Mouse (Mus musculus) cerebellum, adult 2 months (tissue): Measurements from ENCODE around the gene Dusp1. TPM values are rescaled to one million over a fixed set of nuclear protein-coding genes. Genes with fewer than 3 reads are reported as not detected.

Experiments
- DNase-seq, 2 experiments: peaks; one replicate each; pipeline ENCODE4 v3.0.0; 2021
- H3K27ac ChIP-seq: fragments of 200-500 bp; 2 replicates; pipeline ENCODE4 v1.5.1; 2012; ENCODE audit warnings: low read length, control low read depth, inconsistent platforms; ENCODE audit not compliant: insufficient read depth
- H3K27me3 ChIP-seq: fragments of 200-500 bp; 2 replicates; pipeline ENCODE4 v1.6.1; 2012; ENCODE audit warnings: inconsistent platforms, mild to moderate bottlenecking, low read length, moderate library complexity; ENCODE audit not compliant: control insufficient read depth, insufficient read depth
- H3K4me1 ChIP-seq: fragments of 200-500 bp; 2 replicates; pipeline ENCODE4 v1.6.1; 2011; ENCODE audit warnings: low read length; ENCODE audit not compliant: control insufficient read depth, insufficient read depth
- H3K4me3 ChIP-seq: fragments of 200-500 bp; replicated peaks from 2 replicates; pipeline ENCODE3; 2011; ENCODE audit warnings: mild to moderate bottlenecking, low read depth, low read length, control low read depth; ENCODE audit not compliant: insufficient read depth
- CTCF ChIP-seq: fragments of 200-500 bp; IDR thresholded peaks from 2 replicates; pipeline ENCODE4 v1.5.1; 2011; ENCODE audit warnings: low read depth, mild to moderate bottlenecking, control low read depth, low read length, moderate library complexity, borderline replicate concordance; ENCODE audit not compliant: insufficient read depth
- POLR2A ChIP-seq: fragments of 200-500 bp; IDR thresholded peaks from 2 replicates; pipeline ENCODE4 v1.6.1; 2011; ENCODE audit warnings: low read length, control low read depth, borderline replicate concordance; ENCODE audit not compliant: insufficient read depth
- whole genome bisulfite sequencing: fragments of 180-500 bp; shearing (Covaris S2); methylation state at CpG from one replicate; pipeline ENCODE4 v1.1.7; 2018; 5-methylcytosine and 5-hydroxymethylcytosine counted together
- polyA plus RNA-seq: library from polyadenylated mRNA; depleted of rRNA; stranded (reverse); fragments of >200 nt; gene quantifications from 2 replicates; pipeline ENCODE4 v1.2.3, GENCODE M21; 2012

Gene Dusp1
- polyA plus RNA-seq, 1 experiment, result 62.5 TPM

DNA sequence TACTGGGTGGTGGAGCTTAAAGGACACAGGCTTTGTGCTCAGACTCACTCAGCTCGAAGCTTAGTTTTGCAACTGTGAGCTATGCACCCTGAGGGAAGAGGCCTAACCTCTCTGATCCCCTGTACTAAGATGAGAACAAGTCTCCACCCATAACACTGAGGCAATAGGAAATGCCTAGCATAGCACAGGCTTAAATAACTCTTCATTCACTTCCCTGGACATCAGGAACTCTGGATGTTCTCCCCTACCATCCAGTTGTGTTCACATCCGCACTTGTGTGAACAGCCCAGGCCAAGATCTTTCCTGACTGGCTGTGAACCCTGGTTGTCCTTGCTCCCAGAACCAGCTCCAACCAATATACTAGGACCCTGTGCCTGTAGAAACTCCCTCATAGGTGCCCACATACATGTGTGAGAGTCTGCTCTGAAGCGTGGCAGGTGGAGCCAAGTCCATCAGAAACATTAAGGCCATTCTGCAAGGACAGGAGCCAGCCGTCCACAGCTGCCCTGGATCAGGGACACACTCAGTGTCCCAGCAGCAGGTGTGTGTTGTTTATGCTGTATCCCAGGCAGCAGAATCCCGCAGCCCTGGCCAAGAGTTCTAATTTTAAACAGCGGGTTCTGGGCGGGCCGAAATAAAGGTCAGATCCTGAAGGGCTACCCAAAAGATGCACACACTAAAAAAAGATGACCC lies 73.1 kb downstream of the Dusp1 start:
- TF ChIP-seq CTCF, result no peak
- TF ChIP-seq POLR2A, result no peak
- DNase-seq, result no peak
- WGBS, result 72% methylated on average over 8 of the region's 8 CpGs

DNA sequence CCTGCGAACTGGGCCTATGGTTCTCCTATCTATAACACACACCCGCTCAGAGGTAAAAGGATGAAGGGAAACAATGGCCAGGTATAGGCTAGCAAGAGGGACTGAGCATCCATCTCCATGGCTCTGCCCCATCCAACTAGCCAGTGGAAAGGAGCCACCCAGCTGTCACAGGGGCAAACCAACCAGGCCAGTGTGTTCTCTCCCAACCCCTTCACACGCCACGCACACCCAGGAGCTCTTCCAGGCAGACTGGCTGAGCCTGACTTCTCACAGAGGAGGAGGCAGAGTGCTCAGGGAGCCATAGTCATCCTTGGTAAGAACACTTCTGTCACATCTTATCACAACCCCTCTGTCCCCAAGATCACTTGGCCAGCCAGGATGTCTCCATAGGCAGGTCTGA lies 74.0 kb downstream of the Dusp1 start:
- H3K4me1 ChIP-seq, result peaks cover 8% of the 10 kb centered on the region
- no peaks in the 10 kb centered on the region for H3K27me3 ChIP-seq
- no peak overlapping the region for H3K27ac ChIP-seq
- no peak overlapping the region for H3K4me3 ChIP-seq
- WGBS, result 97% methylated on average over 4 of the region's 4 CpGs
- DNase-seq, result no peak
- TF ChIP-seq CTCF, result no peak
- no peak for TF ChIP-seq POLR2A

More for the DNA sequence above, 73.1 kb downstream of the Dusp1 start:
- Histone ChIP-seq H3K4me1 (peaks cover 8% of the 10 kb centered on the region), H3K4me3 (no peak overlapping the region), H3K27me3 (no peaks in the 10 kb centered on the region), H3K27ac (no peak overlapping the region)

DNA sequence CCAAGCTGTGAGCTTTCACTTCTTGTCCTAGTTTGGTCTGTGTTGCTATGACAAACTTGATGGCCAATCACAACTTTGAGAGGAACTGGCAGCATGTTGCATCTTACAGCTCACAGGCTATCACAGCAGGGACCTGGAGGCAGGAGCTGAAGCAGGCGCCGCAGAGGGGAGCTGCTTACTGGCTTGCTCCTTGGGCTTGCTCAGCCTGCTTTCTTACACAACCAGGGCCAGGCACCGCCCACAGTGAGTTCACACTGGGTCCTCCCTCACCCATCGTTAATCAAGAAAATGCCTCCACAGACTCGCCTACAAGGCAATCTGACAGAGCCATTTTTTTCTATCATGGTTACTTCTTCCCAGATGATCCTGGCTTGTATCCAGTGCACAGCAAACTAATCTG lies 74.7 kb downstream of the Dusp1 start:
- 47% methylated on average over 5 of the region's 5 CpGs for WGBS
- Histone ChIP-seq H3K27me3 (no peaks in the 10 kb centered on the region), H3K4me3 (no peak overlapping the region), H3K27ac (no peak overlapping the region), H3K4me1 (peaks cover 8% of the 10 kb centered on the region)
- no peak for DNase-seq
- no peak for TF ChIP-seq POLR2A
- TF ChIP-seq CTCF, result no peak

DNA sequence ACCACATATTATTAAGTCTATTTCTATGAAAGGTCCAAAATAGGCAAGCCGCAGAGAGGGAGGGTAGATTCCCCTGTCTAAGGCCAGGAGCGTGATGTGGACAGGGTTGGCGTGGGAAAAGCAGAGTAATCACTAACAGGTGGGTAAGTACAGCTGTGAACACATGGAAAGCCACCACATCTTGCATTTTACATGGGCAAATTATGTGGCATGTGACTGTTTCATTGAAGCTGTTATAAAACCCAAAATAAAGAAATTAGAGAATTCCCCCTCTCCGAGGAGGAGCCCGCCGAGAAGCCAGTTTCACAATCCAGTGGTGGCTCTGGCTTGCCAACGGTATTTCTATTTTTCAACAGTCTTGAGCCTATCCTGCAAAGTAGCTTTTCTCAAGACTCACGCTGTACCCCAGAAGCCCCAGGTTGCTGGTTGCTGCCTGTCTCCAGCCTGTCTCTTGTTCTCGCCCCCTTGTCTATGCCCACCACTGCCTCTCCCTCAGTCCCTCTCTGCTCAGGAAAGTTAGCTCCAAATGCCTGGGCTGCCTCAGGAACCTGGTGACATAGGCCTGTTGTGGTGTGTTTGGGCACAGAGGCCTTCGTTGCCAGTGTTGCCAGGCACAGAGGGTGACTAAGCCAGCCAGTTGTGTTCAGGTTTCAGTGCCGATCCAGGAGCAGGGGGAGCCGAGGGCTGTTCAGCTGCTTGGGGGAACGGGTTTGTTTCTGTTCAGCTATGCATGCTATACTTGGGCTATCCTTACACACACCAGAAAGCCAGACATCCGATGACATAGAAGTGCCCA lies 77.1 kb downstream of the Dusp1 start:
- 79% methylated on average over 14 of the region's 14 CpGs for WGBS
- DNase-seq, result no peak
- no peak overlapping the region for H3K27ac ChIP-seq
- no peaks in the 10 kb centered on the region for H3K27me3 ChIP-seq
- no peak overlapping the region for H3K4me3 ChIP-seq
- H3K4me1 ChIP-seq, result no peaks in the 10 kb centered on the region
- no peak for TF ChIP-seq CTCF
- no peak for TF ChIP-seq POLR2A

DNA sequence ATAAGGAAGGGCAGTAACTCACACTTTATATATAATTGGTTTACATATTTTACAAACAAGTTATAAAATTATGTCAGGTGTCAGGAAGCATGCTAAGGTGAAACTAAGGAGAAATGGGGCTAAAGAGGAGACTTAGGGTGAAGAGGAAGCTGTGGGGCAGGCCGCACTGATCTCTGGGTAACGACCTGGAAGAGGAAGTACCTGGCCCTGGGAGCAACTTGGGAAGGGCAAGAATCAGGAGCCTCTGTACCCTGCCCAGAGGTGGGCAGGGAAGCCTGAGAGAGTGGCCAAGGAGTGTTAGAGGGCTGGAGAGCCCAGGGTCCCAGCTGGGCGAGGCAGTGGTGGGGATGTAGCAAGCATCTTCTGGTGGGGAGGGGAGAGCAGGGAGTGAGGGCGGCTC lies 81.0 kb downstream of the Dusp1 start:
- no peak overlapping the region for H3K4me3 ChIP-seq
- no peak for TF ChIP-seq CTCF
- no peak for TF ChIP-seq POLR2A
- H3K27me3 ChIP-seq, result no peaks in the 10 kb centered on the region
- 98% methylated on average over 4 of the region's 4 CpGs for WGBS
- no peak for DNase-seq
- H3K27ac ChIP-seq, result no peak overlapping the region
- H3K4me1 ChIP-seq, result no peaks in the 10 kb centered on the region

DNA sequence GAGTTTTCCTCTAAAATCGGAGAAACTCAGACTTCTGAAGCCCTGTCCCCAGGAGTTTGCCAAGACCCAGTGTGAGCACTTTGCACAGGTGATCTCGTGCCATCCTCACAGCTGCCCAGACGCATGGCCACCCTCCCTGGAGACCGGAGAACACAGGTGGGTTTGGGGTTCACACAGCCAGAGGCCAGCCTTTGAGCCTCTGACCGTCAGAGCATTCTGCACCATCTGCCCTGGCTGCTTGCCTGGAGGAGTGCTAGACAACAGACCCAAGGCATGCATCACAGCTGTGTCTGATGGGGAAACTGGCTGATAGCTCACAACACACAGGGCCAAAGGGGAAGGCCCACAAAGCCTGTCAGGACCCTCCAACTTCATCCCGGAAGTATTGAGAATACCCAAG lies 82.3 kb downstream of the Dusp1 start:
- no peak for TF ChIP-seq CTCF
- TF ChIP-seq POLR2A, result no peak
- no peaks in the 10 kb centered on the region for H3K27me3 ChIP-seq
- WGBS, result 39% methylated on average over 6 of the region's 6 CpGs
- no peak overlapping the region for H3K4me3 ChIP-seq
- peak in 1 of 2 experiments; percentile 18 for DNase-seq
- no peaks in the 10 kb centered on the region for H3K4me1 ChIP-seq
- H3K27ac ChIP-seq, result no peak overlapping the region

DNA sequence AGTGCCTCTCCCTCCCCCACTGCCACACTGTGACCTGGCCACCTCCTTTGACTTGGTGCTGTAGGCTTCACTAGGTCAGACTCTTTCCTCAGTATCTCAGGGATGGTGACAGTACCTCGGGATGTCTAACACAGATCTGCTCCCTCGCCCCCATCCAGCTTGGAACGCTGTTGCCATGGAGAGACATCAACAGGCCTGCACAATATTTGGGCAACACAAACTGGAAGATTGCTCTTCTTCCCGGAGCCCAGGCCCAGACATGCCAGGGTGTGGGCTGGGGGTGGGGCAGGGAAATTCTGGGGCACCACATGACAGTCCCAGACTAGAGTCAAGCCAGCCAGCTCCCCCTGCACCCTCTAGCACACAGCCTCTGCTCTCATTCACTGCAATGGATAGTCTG lies 83.3 kb downstream of the Dusp1 start:
- H3K27me3 ChIP-seq, result no peaks in the 10 kb centered on the region
- no peaks in the 10 kb centered on the region for H3K4me1 ChIP-seq
- H3K27ac ChIP-seq, result no peak overlapping the region
- no peak for DNase-seq
- WGBS, result 51% methylated on average over 4 of the region's 4 CpGs
- TF ChIP-seq POLR2A (no peak), CTCF (no peak)
- H3K4me3 ChIP-seq, result no peak overlapping the region

DNA sequence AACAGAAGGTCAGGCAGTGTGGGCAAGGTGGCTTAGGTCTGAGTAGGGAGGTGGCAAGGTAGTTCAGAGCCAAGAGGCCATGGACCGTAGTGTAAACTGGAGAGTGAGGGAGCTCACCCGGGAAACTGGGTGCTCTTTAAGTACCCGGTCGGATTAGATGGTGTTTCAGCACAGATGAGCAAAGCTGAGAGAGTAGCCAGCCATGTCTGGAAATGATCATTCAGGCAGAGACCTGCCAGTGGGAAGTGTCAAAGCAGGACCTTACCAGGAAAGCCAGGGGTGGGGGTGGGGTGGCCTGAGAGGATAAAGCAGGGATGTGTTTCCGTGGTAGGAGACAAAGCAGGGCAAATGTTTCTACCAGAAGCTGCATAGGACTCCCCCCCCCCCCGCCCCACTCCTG lies 85.1 kb downstream of the Dusp1 start:
- no peak for DNase-seq
- H3K27ac ChIP-seq, result no peak overlapping the region
- TF ChIP-seq POLR2A (no peak), CTCF (no peak)
- no peaks in the 10 kb centered on the region for H3K27me3 ChIP-seq
- WGBS, result 64% methylated on average over 6 of the region's 6 CpGs
- no peaks in the 10 kb centered on the region for H3K4me1 ChIP-seq
- H3K4me3 ChIP-seq, result no peak overlapping the region
